Mouse (Mus musculus) heart, embryonic 12.5 days (tissue): ENCODE data around the gene Zfp13. TPM values are rescaled to one million over a fixed set of nuclear protein-coding genes. Genes with fewer than 3 reads are reported as not detected.
A peak's percentile ranks its signal among the peaks of the same experiment; 100 is the strongest.
"Not testable (repeated sequence)": the region's sequence is repeated elsewhere in the genome, so short reads cannot be mapped to it uniquely, and the experiment has no call there.

Experiments used
- ATAC-seq: fragments of 200-750 bp; cut with Nextera tagmentation; 2 replicates; pipeline ENCODE4 v1.8.0; 2017; ENCODE audit warnings: moderate TSS enrichment, moderate library complexity; ENCODE audit not compliant: insufficient number of reproducible peaks, low FRiP score
- H3K27ac ChIP-seq: fragments of 300-500 bp; sonication (generic); 2 replicates; pipeline ENCODE4 v1.5.1; 2016; ENCODE audit warnings: mild to moderate bottlenecking, moderate library complexity; ENCODE audit not compliant: poor library complexity, severe bottlenecking
- H3K27me3 ChIP-seq: fragments of 300-500 bp; sonication (generic); replicated peaks from 2 replicates; pipeline ENCODE4 v1.6.1; 2016; ENCODE audit warnings: mild to moderate bottlenecking, moderate library complexity
- H3K36me3 ChIP-seq: fragments of 300-500 bp; sonication (generic); 2 replicates; pipeline ENCODE4 v1.6.1; 2016; ENCODE audit warnings: mild to moderate bottlenecking, moderate library complexity
- H3K4me1 ChIP-seq: fragments of 300-500 bp; sonication (generic); replicated peaks from 2 replicates; pipeline ENCODE4 v1.6.1; 2016; ENCODE audit warnings: mild to moderate bottlenecking
- H3K4me2 ChIP-seq: fragments of 300-500 bp; sonication (generic); 2 replicates; pipeline ENCODE4 v1.6.1; 2016; ENCODE audit warnings: mild to moderate bottlenecking, moderate library complexity
- H3K4me3 ChIP-seq: fragments of 300-500 bp; sonication (generic); 2 replicates; pipeline ENCODE4 v1.5.1; 2016; ENCODE audit warnings: mild to moderate bottlenecking
- H3K9ac ChIP-seq: fragments of 300-500 bp; sonication (generic); 2 replicates; pipeline ENCODE4 v1.6.1; 2016; ENCODE audit warnings: mild to moderate bottlenecking, moderate library complexity
- H3K9me3 ChIP-seq: fragments of 300-500 bp; sonication (generic); replicated peaks from 2 replicates; pipeline ENCODE4 v1.6.1; 2016; ENCODE audit warnings: mild to moderate bottlenecking, moderate library complexity
- WGBS: fragments of 180-500 bp; shearing (Covaris S2); methylation state at CpG from one replicate; pipeline ENCODE4 v1.1.7; 2016; 5-methylcytosine and 5-hydroxymethylcytosine counted together
- polyA plus RNA-seq: library from polyadenylated mRNA; unstranded; fragments of >200 nt; fragmentation: Nextera tagmentation; extraction: Ambion mirVana; gene quantifications from 2 replicates; pipeline ENCODE4 v1.2.1, GENCODE M21; 2016

Gene Zfp13
- polyA plus RNA-seq, 1 experiment from 2014 or later = 10.7 TPM

GRCm38 (mm10) chr17:23605220-23605619 lies 5.9 kb upstream of the Zfp13 start:
- Histone ChIP-seq H3K9me3 (no peaks in the 10 kb centered on the region), H3K4me3 (no peak overlapping the region), H3K4me1 (no peaks in the 10 kb centered on the region), H3K9ac (no peak overlapping the region), H3K27me3 (no peaks in the 10 kb centered on the region), H3K36me3 (no peaks in the 10 kb centered on the region), H3K27ac (no peak overlapping the region), H3K4me2 (no peak overlapping the region)
- no peak for ATAC-seq
- WGBS = 75% methylated on average over 8 of the region's 8 CpGs

GRCm38 (mm10) chr17:23604394-23604793 lies 5.1 kb upstream of the Zfp13 start:
- H3K4me2 ChIP-seq = no peak overlapping the region
- 0 out of 2 replicates have a peak, but pooled peaks cover 6% of the 10 kb centered on the region for H3K4me1 ChIP-seq
- H3K27ac ChIP-seq = no peak overlapping the region
- no peak overlapping the region for H3K4me3 ChIP-seq
- no peaks in the 10 kb centered on the region for H3K9me3 ChIP-seq
- no peaks in the 10 kb centered on the region for H3K27me3 ChIP-seq
- ATAC-seq = no peak
- no peaks in the 10 kb centered on the region for H3K36me3 ChIP-seq
- no peak overlapping the region for H3K9ac ChIP-seq
- WGBS = 57% methylated on average over 7 of the region's 7 CpGs

- no peaks in the 10 kb centered on the region for H3K9me3 ChIP-seq
- no peak overlapping the region for H3K9ac ChIP-seq
- H3K36me3 ChIP-seq = no peaks in the 10 kb centered on the region
- no peak overlapping the region for H3K27ac ChIP-seq
- no peak for ATAC-seq
- peaks cover 7% of the 10 kb centered on the region; the same call in 1 of the 2 replicates for H3K4me1 ChIP-seq
- no peak overlapping the region for H3K4me3 ChIP-seq
- H3K27me3 ChIP-seq = no peaks in the 10 kb centered on the region
- H3K4me2 ChIP-seq = no peak overlapping the region
- WGBS = 66% methylated on average over 2 of the region's 2 CpGs
Measured at GRCm38 (mm10) chr17:23603542-23603941, 4.3 kb upstream of the Zfp13 start.

GRCm38 (mm10) chr17:23603077-23603476 lies 3.8 kb upstream of the Zfp13 start:
- 21% methylated on average over 8 of the region's 8 CpGs for WGBS
- no peak overlapping the region for H3K4me3 ChIP-seq
- peaks cover 9% of the 10 kb centered on the region; the same call in 1 of the 2 replicates for H3K4me1 ChIP-seq
- ATAC-seq = no peak
- H3K9me3 ChIP-seq = no peaks in the 10 kb centered on the region
- no peak overlapping the region for H3K27ac ChIP-seq
- H3K36me3 ChIP-seq = no peaks in the 10 kb centered on the region
- H3K27me3 ChIP-seq = no peaks in the 10 kb centered on the region
- no peak overlapping the region for H3K9ac ChIP-seq
- H3K4me2 ChIP-seq = no peak overlapping the region

GRCm38 (mm10) chr17:23601836-23602585 lies 2.7 kb upstream of the Zfp13 start:
- no peaks in the 10 kb centered on the region for H3K9me3 ChIP-seq
- 48% methylated on average over 10 of the region's 10 CpGs for WGBS
- H3K9ac ChIP-seq = no peak overlapping the region
- no peak overlapping the region for H3K27ac ChIP-seq
- no peaks in the 10 kb centered on the region for H3K36me3 ChIP-seq
- H3K4me2 ChIP-seq = no peak overlapping the region
- no peak for ATAC-seq
- peaks cover 9% of the 10 kb centered on the region; the same call in 1 of the 2 replicates for H3K4me1 ChIP-seq
- H3K27me3 ChIP-seq = no peaks in the 10 kb centered on the region
- H3K4me3 ChIP-seq = no peak overlapping the region

- peak within 1 kb of the TSS; percentile 85 for H3K4me2 ChIP-seq
- no peaks in the 10 kb centered on the region for H3K36me3 ChIP-seq
- no peak within 1 kb of the TSS; the same call in 1 of the 2 replicates for H3K27ac ChIP-seq
- peaks cover 9% of the 10 kb centered on the region; the same call in 1 of the 2 replicates for H3K4me1 ChIP-seq
- peak within 1 kb of the TSS; percentile 58; the same call in 1 of the 2 replicates for H3K4me3 ChIP-seq
- H3K9ac ChIP-seq = no peak within 1 kb of the TSS
- H3K9me3 ChIP-seq = no peaks in the 10 kb centered on the region
- no peaks in the 10 kb centered on the region for H3K27me3 ChIP-seq
- ATAC-seq = no peak
- WGBS = 47% methylated on average over 15 of the region's 15 CpGs
Measured at GRCm38 (mm10) chr17:23600641-23601622, 1.6 kb upstream of the Zfp13 start, which contains the start of gene Zscan10. TSS of gene Zscan10 (plus strand) at chr17:23600856.

- no peak for ATAC-seq
- Histone ChIP-seq H3K27me3 (no peaks in the 10 kb centered on the region), H3K27ac (peak overlapping the region; percentile 89), H3K4me2 (peak overlapping the region; percentile 85), H3K9ac (peak overlapping the region; percentile 77), H3K4me3 (peak overlapping the region; percentile 58), H3K36me3 (no peaks in the 10 kb centered on the region), H3K4me1 (peaks cover 9% of the 10 kb centered on the region; the same call in 1 of the 2 replicates), H3K9me3 (no peaks in the 10 kb centered on the region)
- WGBS = 29% methylated on average over 7 of the region's 7 CpGs
Measured at GRCm38 (mm10) chr17:23599605-23600063, 347 bp upstream of the Zfp13 start.

- H3K36me3 ChIP-seq, H3K27me3 ChIP-seq, H3K27ac ChIP-seq, H3K9ac ChIP-seq, H3K4me3 ChIP-seq, H3K4me2 ChIP-seq, H3K4me1 ChIP-seq, ATAC-seq, H3K9me3 ChIP-seq: not testable (repeated sequence)
- WGBS = 73% methylated on average over 4 of the region's 4 CpGs
Measured at GRCm38 (mm10) chr17:23595139-23595538, 4.1 kb downstream of the Zfp13 start.

GRCm38 (mm10) chr17:23592926-23593300 lies 6.4 kb downstream of the Zfp13 start:
- no peaks in the 10 kb centered on the region for H3K4me1 ChIP-seq
- H3K4me3 ChIP-seq = peak overlapping the region; percentile 52
- 14% methylated on average over 13 of the region's 13 CpGs for WGBS
- H3K27me3 ChIP-seq = no peaks in the 10 kb centered on the region
- no peaks in the 10 kb centered on the region for H3K9me3 ChIP-seq
- peak overlapping the region; percentile 61 for H3K9ac ChIP-seq
- H3K4me2 ChIP-seq = peak overlapping the region; percentile 79
- ATAC-seq = peak; percentile 47
- H3K36me3 ChIP-seq = no peaks in the 10 kb centered on the region
- H3K27ac ChIP-seq = 0 out of 2 replicates have a peak overlapping the region, but pooled peaks have one; percentile 23

GRCm38 (mm10) chr17:23592208-23592925 lies 6.9 kb downstream of the Zfp13 start:
- H3K9me3 ChIP-seq = no peaks in the 10 kb centered on the region
- WGBS = 7% methylated on average over 34 of the region's 34 CpGs

More at GRCm38 (mm10) chr17:23592208-23592925, 6.9 kb downstream of the Zfp13 start:
- Histone ChIP-seq H3K27ac (0 out of 2 replicates have a peak overlapping the region, but pooled peaks have one; percentile 23), H3K9ac (peak overlapping the region; percentile 67), H3K27me3 (no peaks in the 10 kb centered on the region), H3K36me3 (no peaks in the 10 kb centered on the region), H3K4me1 (no peaks in the 10 kb centered on the region), H3K4me2 (peak overlapping the region; percentile 79), H3K4me3 (peak overlapping the region; percentile 52)
- ATAC-seq = peak; percentile 97
